Mouse (Mus musculus): ENCODE measurements around the gene Orm1.

DNA sequence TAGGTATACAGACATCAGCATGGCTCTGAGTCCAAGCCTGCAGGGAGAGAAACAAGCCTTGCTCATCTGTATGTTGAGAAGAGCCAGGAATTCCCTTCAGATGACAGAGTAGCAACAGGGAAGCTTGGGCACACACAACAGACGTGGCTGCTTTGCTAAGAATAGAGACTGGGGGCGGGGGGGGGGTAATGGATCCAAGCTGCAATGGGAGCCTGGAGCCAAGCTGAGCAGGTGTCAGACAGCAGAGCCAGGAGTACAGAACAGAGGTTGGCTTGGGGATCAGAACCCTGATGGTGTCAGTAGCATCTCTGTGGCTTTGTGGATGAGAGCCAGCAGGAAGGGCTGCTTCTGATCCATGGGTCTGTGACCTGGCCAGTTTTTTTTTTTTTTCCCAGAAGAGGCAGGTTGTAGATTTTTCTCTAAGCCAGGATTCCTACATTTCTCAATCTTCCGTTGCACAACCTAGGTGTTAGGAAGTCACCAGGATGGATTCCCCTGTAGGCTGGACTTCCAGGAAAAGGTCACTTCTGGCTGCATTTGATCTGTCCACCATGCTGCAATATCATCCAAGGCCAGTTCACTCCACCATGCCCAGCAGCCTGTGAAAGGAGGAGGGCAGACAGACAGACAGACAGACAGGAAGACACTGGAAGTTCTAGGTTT is 5.8 kb upstream of the Orm1 start:
- no peak for TF ChIP-seq EP300 (IDR thresholded peaks at IDR 0.05; ENCODE audit: low read depth in 1 of 2, low read length in 2 of 2)
- TF ChIP-seq TAL1 (IDR thresholded peaks at IDR 0.05; ENCODE audit: low read length), result no peak
- no peak for TF ChIP-seq ZKSCAN1 (IDR thresholded peaks at IDR 0.05; ENCODE audit: low read depth, low read length)
- no peak for TF ChIP-seq MEF2A (IDR thresholded peaks at IDR 0.05; ENCODE audit: extremely low read depth, insufficient replicate concordance, low read depth, low read length, poor library complexity, severe bottlenecking)
- TF ChIP-seq CTCF (IDR thresholded peaks at IDR 0.05 in 2 of 3, conservative IDR thresholded peaks at IDR 0.05 in 1 of 3; ENCODE audit: control insufficient read depth in 1 of 3, insufficient read depth in 1 of 3, low read depth in 2 of 3, low read length in 3 of 3, poor library complexity in 1 of 3, severe bottlenecking in 1 of 3), result no peak
- TF ChIP-seq MAZ (IDR thresholded peaks at IDR 0.05; ENCODE audit: low read depth, low read length), result no peak
- TF ChIP-seq ELF1 (IDR thresholded peaks at IDR 0.05; ENCODE audit: low read depth, low read length), result no peak
- TF ChIP-seq UBTF (IDR thresholded peaks at IDR 0.05; ENCODE audit: borderline replicate concordance, insufficient read depth, low read depth, low read length), result no peak
- TF ChIP-seq TBP (IDR thresholded peaks at IDR 0.05; ENCODE audit: low read depth, low read length), result no peak
- TF ChIP-seq NELFE (IDR thresholded peaks at IDR 0.05; ENCODE audit: low read depth, low read length), result no peak
